Mouse (Mus musculus): ENCODE data around the gene Gins3.

DNA sequence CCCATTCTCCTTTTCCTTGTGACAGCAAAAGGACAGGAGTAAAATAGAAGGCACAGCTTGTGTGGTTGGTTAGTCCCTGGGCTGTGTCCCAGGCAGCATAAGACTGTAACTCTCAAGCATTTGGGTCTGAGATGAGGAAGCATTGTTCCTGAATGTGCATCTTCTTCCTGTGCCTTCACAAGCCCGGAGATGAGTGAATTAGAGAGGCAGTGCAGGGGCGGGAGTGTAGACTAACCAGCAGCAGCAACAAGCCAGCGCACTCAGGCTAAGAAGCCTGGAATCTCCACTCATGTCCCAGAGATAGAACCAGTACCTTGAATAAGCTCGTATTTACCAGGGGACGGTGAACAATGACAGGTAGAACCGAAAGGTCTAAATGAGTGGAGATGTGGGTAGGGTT is 28.3 kb downstream of the Gins3 start:
- TF ChIP-seq POLR2A (IDR thresholded peaks at IDR 0.05; ENCODE audit: low read depth, low read length) (no peak), CTCF (IDR thresholded peaks at IDR 0.05; ENCODE audit: extremely low read depth, insufficient read length, insufficient replicate concordance, low read depth, low read length) (no peak)

Measured in small intestine, adult 2 months (tissue).